Mouse (Mus musculus): ENCODE data around the gene Gm11549. TPM values are rescaled to one million over a fixed set of nuclear protein-coding genes. Genes with fewer than 3 reads are reported as not detected.
A peak's percentile ranks its signal among the peaks of the same experiment; 100 is the strongest.

Gm11549 gene
- polyA plus RNA-seq, 1 experiment from 2014 or later, result 2.2 TPM

DNA sequence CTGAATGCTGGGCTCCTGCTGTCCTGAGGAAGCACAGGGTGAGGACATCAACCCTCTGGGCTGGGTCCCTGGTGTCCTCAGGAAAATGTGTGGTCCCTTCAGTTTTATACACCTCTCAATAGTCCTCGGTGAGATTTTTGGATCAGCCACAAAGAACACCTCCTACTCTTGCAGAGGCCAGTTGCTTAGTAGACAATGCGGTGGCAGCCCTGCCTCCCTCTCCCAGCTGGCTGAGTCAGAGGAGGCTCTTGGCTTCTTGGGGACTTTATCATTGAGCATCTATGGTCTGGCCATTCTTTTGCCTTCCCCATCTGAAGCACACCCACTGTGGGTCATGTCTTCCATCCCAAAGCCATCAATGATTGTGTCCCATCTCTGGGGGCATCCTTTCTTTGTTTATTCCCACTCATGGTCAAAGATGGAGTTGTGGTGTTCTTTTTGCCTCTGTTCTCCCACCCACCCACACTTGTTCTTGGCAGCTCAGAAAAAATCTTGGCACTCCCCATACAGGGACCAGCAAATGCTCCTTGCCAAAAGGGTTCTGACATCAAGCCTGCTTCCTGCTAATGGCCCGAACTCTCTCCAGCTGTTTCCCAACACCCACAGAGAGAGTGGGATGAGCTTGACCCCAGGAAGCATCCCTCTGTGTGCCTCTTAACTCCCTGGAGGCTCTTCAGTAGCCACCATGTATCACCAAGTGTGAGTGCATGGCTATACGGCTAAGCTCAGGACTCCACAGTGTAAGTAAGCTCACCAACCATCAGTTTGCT lies 16.3 kb upstream of the Gm11549 start:
- Histone ChIP-seq H3K4me1 (replicated peaks) (0 out of 2 replicates have a peak, but pooled peaks cover 2% of the 10 kb centered on the region), H3K36me3 (no peaks in the 10 kb centered on the region), H3K4me3 (no peak overlapping the region), H3K9me3 (no peaks in the 10 kb centered on the region), H3K27me3 (no peaks in the 10 kb centered on the region), H3K27ac (replicated peaks) (no peak overlapping the region), H3K4me2 (no peak overlapping the region), H3K9ac (no peak overlapping the region)
- WGBS, result 88% methylated on average over 4 of the region's 4 CpGs
- ATAC-seq (ENCODE audit: low read depth), result no peak

- Histone ChIP-seq H3K27ac (replicated peaks) (no peak overlapping the region), H3K4me3 (no peak overlapping the region), H3K4me2 (no peak overlapping the region), H3K9ac (no peak overlapping the region), H3K27me3 (peaks cover 11% of the 10 kb centered on the region), H3K9me3 (no peaks in the 10 kb centered on the region), H3K36me3 (no peaks in the 10 kb centered on the region), H3K4me1 (replicated peaks) (peaks cover 16% of the 10 kb centered on the region)
- no peak for ATAC-seq (ENCODE audit: low read depth)
- 90% methylated on average over 12 of the region's 12 CpGs for WGBS
Measured at GRCm38 (mm10) chr3:36536041-36536440, 14.4 kb upstream of the Gm11549 start.

GRCm38 (mm10) chr3:36533201-36533672 lies 11.6 kb upstream of the Gm11549 start:
- no peaks in the 10 kb centered on the region for H3K36me3 ChIP-seq
- H3K9me3 ChIP-seq, result no peaks in the 10 kb centered on the region
- H3K27ac ChIP-seq (replicated peaks), result no peak overlapping the region
- peaks cover 20% of the 10 kb centered on the region for H3K27me3 ChIP-seq
- 0% methylated on average over 1 of the region's 1 CpGs for WGBS
- H3K4me1 ChIP-seq (replicated peaks), result peaks cover 18% of the 10 kb centered on the region
- no peak overlapping the region for H3K4me2 ChIP-seq
- H3K4me3 ChIP-seq, result no peak overlapping the region
- no peak for ATAC-seq (ENCODE audit: low read depth)
- no peak overlapping the region for H3K9ac ChIP-seq

GRCm38 (mm10) chr3:36532738-36533137 lies 11.1 kb upstream of the Gm11549 start:
- Histone ChIP-seq H3K4me2 (no peak overlapping the region), H3K9me3 (no peaks in the 10 kb centered on the region), H3K4me1 (replicated peaks) (peaks cover 18% of the 10 kb centered on the region), H3K27me3 (peaks cover 20% of the 10 kb centered on the region), H3K9ac (no peak overlapping the region), H3K4me3 (no peak overlapping the region), H3K27ac (replicated peaks) (no peak overlapping the region), H3K36me3 (no peaks in the 10 kb centered on the region)
- 49% methylated on average over 7 of the region's 7 CpGs for WGBS
- no peak for ATAC-seq (ENCODE audit: low read depth)

- peaks cover 18% of the 10 kb centered on the region for H3K4me1 ChIP-seq (replicated peaks)
- no peaks in the 10 kb centered on the region for H3K9me3 ChIP-seq
- H3K4me3 ChIP-seq, result peak overlapping the region; percentile 24
- no peaks in the 10 kb centered on the region for H3K36me3 ChIP-seq
- no peak overlapping the region for H3K27ac ChIP-seq (replicated peaks)
- peaks cover 20% of the 10 kb centered on the region for H3K27me3 ChIP-seq
- peak overlapping the region; percentile 52 for H3K4me2 ChIP-seq
- H3K9ac ChIP-seq, result peak overlapping the region; percentile 46; the same call in 1 of the 2 replicates
- WGBS, result 11% methylated on average over 18 of the region's 18 CpGs
- no peak for ATAC-seq (ENCODE audit: low read depth)
Measured at GRCm38 (mm10) chr3:36531979-36532542, 10.4 kb upstream of the Gm11549 start.

DNA sequence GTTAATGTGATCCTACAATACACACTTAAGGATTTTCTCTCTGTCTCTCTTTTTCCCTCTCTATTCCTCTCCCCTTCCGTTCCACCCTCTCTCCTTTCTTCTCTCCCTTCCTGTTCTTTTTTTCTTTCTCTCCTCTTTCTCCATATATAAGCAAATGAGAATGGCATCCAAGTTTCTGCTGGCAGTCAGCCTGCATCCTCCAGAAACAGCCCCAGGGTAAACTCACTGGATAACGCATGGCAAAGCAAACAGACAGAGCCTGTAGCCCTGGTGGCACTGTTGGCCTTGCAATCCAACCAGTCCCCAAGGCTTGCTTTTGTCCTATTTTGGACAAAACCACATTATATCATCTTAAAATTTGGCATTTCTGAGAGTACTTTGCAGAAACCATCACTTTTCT lies 9.6 kb upstream of the Gm11549 start:
- no peak for ATAC-seq (ENCODE audit: low read depth)
- Histone ChIP-seq H3K4me1 (replicated peaks) (peaks cover 18% of the 10 kb centered on the region), H3K27ac (replicated peaks) (no peak overlapping the region), H3K36me3 (no peaks in the 10 kb centered on the region), H3K4me2 (no peak overlapping the region), H3K9ac (no peak overlapping the region), H3K27me3 (peaks cover 20% of the 10 kb centered on the region), H3K9me3 (no peaks in the 10 kb centered on the region), H3K4me3 (no peak overlapping the region)
- 42% methylated on average over 2 of the region's 2 CpGs for WGBS

DNA sequence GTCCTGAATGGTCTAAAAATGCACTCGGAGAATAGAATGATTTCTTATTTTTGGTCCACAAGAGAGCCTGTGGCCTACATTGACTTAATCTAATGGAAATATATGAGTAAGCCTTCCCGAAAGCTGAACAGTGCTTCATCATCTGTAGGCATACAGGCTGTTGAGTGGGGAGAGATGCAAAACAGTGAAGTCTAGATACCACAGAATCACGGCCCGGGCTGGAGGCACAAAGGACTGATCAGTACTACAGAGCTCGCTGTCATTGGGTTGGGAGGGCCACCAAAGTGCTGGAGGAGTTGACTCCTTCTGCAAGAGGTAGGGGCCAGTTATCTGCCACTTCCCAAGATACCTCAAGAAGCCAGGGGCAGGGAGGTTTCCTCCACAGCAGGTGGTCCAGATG lies 9.2 kb upstream of the Gm11549 start:
- Histone ChIP-seq H3K27me3 (peaks cover 20% of the 10 kb centered on the region), H3K9me3 (no peaks in the 10 kb centered on the region), H3K36me3 (no peaks in the 10 kb centered on the region), H3K4me2 (no peak overlapping the region), H3K9ac (no peak overlapping the region), H3K4me1 (replicated peaks) (peaks cover 18% of the 10 kb centered on the region), H3K4me3 (no peak overlapping the region), H3K27ac (replicated peaks) (no peak overlapping the region)
- ATAC-seq (ENCODE audit: low read depth), result no peak
- 84% methylated on average over 5 of the region's 5 CpGs for whole genome bisulfite sequencing

- no peak overlapping the region for H3K4me2 ChIP-seq
- H3K27ac ChIP-seq (replicated peaks), result no peak overlapping the region
- H3K4me1 ChIP-seq (replicated peaks), result peaks cover 18% of the 10 kb centered on the region
- peaks cover 20% of the 10 kb centered on the region for H3K27me3 ChIP-seq
- no peak overlapping the region for H3K9ac ChIP-seq
- no peak for ATAC-seq (ENCODE audit: low read depth)
- no peaks in the 10 kb centered on the region for H3K36me3 ChIP-seq
- no peaks in the 10 kb centered on the region for H3K9me3 ChIP-seq
- no peak overlapping the region for H3K4me3 ChIP-seq
- WGBS, result 90% methylated on average over 6 of the region's 6 CpGs
Measured at GRCm38 (mm10) chr3:36530345-36530744, 8.7 kb upstream of the Gm11549 start.

DNA sequence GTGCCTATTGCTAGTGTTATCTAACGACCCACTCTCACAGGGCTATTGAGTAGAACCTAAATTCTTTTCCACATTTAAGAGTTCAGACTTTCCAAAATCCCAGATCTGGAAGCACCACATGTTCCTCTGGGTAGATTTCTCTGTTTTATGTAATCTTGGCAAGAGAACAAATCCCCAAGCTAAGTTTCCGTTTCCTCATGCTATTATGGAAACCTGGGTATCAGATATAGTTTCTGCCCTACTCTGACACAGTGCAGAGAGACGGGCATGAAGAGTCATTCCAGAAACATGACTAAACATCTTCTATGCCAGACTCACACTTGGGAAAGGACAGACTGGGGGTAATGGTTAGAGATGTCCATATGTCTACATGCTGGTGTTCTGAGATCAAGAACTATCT lies 2.9 kb upstream of the Gm11549 start:
- H3K9ac ChIP-seq, result no peak overlapping the region
- no peaks in the 10 kb centered on the region for H3K9me3 ChIP-seq
- 82% methylated on average over 3 of the region's 3 CpGs for WGBS
- H3K4me2 ChIP-seq, result no peak overlapping the region
- no peak for ATAC-seq (ENCODE audit: low read depth)
- peaks cover 12% of the 10 kb centered on the region for H3K4me1 ChIP-seq (replicated peaks)
- no peak overlapping the region for H3K4me3 ChIP-seq
- H3K27ac ChIP-seq (replicated peaks), result no peak overlapping the region
- peaks cover 36% of the 10 kb centered on the region for H3K27me3 ChIP-seq
- H3K36me3 ChIP-seq, result no peaks in the 10 kb centered on the region

- peaks cover 12% of the 10 kb centered on the region for H3K4me1 ChIP-seq (replicated peaks)
- no peaks in the 10 kb centered on the region for H3K36me3 ChIP-seq
- H3K9ac ChIP-seq, result no peak overlapping the region
- H3K4me2 ChIP-seq, result peak overlapping the region; percentile 97
- H3K4me3 ChIP-seq, result no peak overlapping the region
- ATAC-seq (ENCODE audit: low read depth), result no peak
- H3K9me3 ChIP-seq, result no peaks in the 10 kb centered on the region
- 4% methylated on average over 4 of the region's 4 CpGs for WGBS
- no peak overlapping the region for H3K27ac ChIP-seq (replicated peaks)
- peaks cover 42% of the 10 kb centered on the region for H3K27me3 ChIP-seq
Measured at GRCm38 (mm10) chr3:36522137-36522536, 524 bp upstream of the Gm11549 start.

- Histone ChIP-seq H3K27ac (replicated peaks) (no peak overlapping the region), H3K4me3 (no peak overlapping the region), H3K36me3 (no peaks in the 10 kb centered on the region), H3K9ac (no peak overlapping the region), H3K27me3 (peaks cover 22% of the 10 kb centered on the region), H3K4me1 (replicated peaks) (peaks cover 7% of the 10 kb centered on the region), H3K4me2 (no peak overlapping the region), H3K9me3 (no peaks in the 10 kb centered on the region)
- 91% methylated on average over 9 of the region's 9 CpGs for WGBS
- no peak for ATAC-seq (ENCODE audit: low read depth)
Measured at GRCm38 (mm10) chr3:36516196-36516595, 5.4 kb downstream of the Gm11549 start.

- Histone ChIP-seq H3K9ac (no peak overlapping the region), H3K9me3 (no peaks in the 10 kb centered on the region), H3K36me3 (no peaks in the 10 kb centered on the region), H3K27me3 (no peaks in the 10 kb centered on the region), H3K4me3 (no peak overlapping the region), H3K27ac (replicated peaks) (no peak overlapping the region), H3K4me1 (replicated peaks) (no peaks in the 10 kb centered on the region), H3K4me2 (no peak overlapping the region)
- 90% methylated on average over 6 of the region's 6 CpGs for WGBS
- ATAC-seq (ENCODE audit: low read depth), result no peak
Measured at GRCm38 (mm10) chr3:36511491-36511890, 10.1 kb downstream of the Gm11549 start.

All from neural tube, embryonic 13.5 days (tissue).